Mouse (Mus musculus) myocyte (in vitro differentiated cells): ENCODE measurements at regions not wholly inside any gene's neighbourhood (a gene's known extent, or its start where the extent isn't known, plus 50 kb on each side); places are given as distances from the start of the nearest gene placed in this dataset.

Experiments
- H3K27me3 ChIP-seq: one replicate; pipeline ENCODE4 v1.6.1; 2011; ENCODE audit not compliant: control insufficient read depth, insufficient read depth, insufficient read length
- H3K36me3 ChIP-seq: one replicate; pipeline ENCODE4 v1.6.1; 2011; ENCODE audit not compliant: control insufficient read depth, insufficient read depth
- H3K4me2 ChIP-seq: one replicate; pipeline ENCODE4 v1.6.1; 2011; ENCODE audit warnings: low read depth, control low read depth
- H3K4me3 ChIP-seq: one replicate; pipeline ENCODE4 v1.5.1; 2011; ENCODE audit warnings: mild to moderate bottlenecking, control low read depth, moderate library complexity
- H3K79me2 ChIP-seq: one replicate; pipeline ENCODE4 v1.6.1; 2011; ENCODE audit not compliant: control insufficient read depth, insufficient read depth
- H3ac ChIP-seq: one replicate; pipeline ENCODE4 v1.6.1; 2011; ENCODE audit not compliant: control insufficient read depth, insufficient read length
- CEBPB ChIP-seq: IDR thresholded peaks from 2 replicates; pipeline ENCODE4 v1.6.1; 2011; ENCODE audit warnings: mild to moderate bottlenecking, moderate library complexity; ENCODE audit not compliant: poor library complexity, insufficient read depth, severe bottlenecking
- E2F4 ChIP-seq: IDR thresholded peaks from one replicate; pipeline ENCODE4 v1.6.1; 2011; ENCODE audit warnings: mild to moderate bottlenecking, control low read depth, moderate library complexity; ENCODE audit not compliant: insufficient read depth
- MAX ChIP-seq: IDR thresholded peaks from one replicate; pipeline ENCODE4 v1.6.1; 2011; ENCODE audit warnings: low read depth, mild to moderate bottlenecking, control low read depth
- MYOD1 ChIP-seq, 3 experiments: IDR thresholded peaks; one replicate each; pipeline ENCODE4 v1.6.1; 2011; ENCODE audit warnings: control low read depth in 2 of 3, low read depth in 2 of 3, mild to moderate bottlenecking in 2 of 3, moderate library complexity in 1 of 3; ENCODE audit not compliant: insufficient read length in 2 of 3, control insufficient read depth in 1 of 3
- MYOG ChIP-seq, 3 experiments: IDR thresholded peaks; one replicate each; pipeline ENCODE4 v1.6.1; 2011; ENCODE audit warnings: control low read depth in 2 of 3, low read depth in 2 of 3, mild to moderate bottlenecking in 2 of 3; ENCODE audit not compliant: insufficient read length in 2 of 3, control insufficient read depth in 1 of 3, insufficient read depth in 1 of 3
- POLR2A ChIP-seq: IDR thresholded peaks from one replicate; pipeline ENCODE4 v1.6.1; 2011; ENCODE audit warnings: low read depth, mild to moderate bottlenecking, control low read depth, moderate library complexity; ENCODE audit not compliant: insufficient read length
- POLR2AphosphoS2 ChIP-seq: IDR thresholded peaks from one replicate; pipeline ENCODE4 v1.6.1; 2011; ENCODE audit warnings: low read depth, control low read depth; ENCODE audit not compliant: insufficient read length
- REST ChIP-seq: IDR thresholded peaks from one replicate; pipeline ENCODE4 v1.6.1; 2011; ENCODE audit warnings: mild to moderate bottlenecking, control low read depth, moderate library complexity; ENCODE audit not compliant: insufficient read depth, insufficient read length
- SRF ChIP-seq: IDR thresholded peaks from one replicate; pipeline ENCODE4 v1.6.1; 2011; ENCODE audit warnings: low read depth; ENCODE audit not compliant: control insufficient read depth, insufficient read length
- TCF12 ChIP-seq: IDR thresholded peaks from one replicate; pipeline ENCODE4 v1.6.1; 2011; ENCODE audit warnings: mild to moderate bottlenecking, control low read depth; ENCODE audit not compliant: poor library complexity, insufficient read depth, severe bottlenecking
- TCF3 ChIP-seq: IDR thresholded peaks from one replicate; pipeline ENCODE4 v1.6.1; 2011; ENCODE audit warnings: low read depth, control low read depth; ENCODE audit not compliant: insufficient read length
- USF1 ChIP-seq: IDR thresholded peaks from one replicate; pipeline ENCODE4 v1.6.1; 2011; ENCODE audit warnings: low read depth, mild to moderate bottlenecking, control low read depth, moderate library complexity

DNA sequence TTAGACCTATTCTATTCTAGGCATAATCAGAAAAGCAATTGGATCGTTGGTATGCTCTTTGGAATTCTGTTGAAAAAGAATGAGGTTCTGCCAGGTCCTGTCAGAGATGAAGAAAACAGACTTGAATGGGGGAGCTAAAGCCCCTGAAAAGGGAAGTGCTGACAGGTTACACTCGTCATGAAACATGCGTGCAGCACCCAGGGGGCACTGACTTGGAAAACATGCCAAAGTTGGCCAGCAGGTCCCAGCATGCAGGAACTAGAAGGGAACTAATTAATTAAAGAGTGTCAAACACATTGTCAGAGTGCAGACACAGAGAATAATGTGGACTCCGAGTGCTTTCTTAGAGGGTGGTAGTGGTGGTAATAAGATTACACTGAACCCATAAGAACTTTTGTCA, 346.2 kb upstream of the Smarca2 start:
- TF ChIP-seq TCF3 (no peak), REST (no peak)
- Histone ChIP-seq H3K4me2 (no peak overlapping the region), H3K27me3 (no peaks in the 10 kb centered on the region), H3K36me3 (no peaks in the 10 kb centered on the region), H3K4me3 (no peak overlapping the region), H3ac (no peak overlapping the region), H3K79me2 (no peaks in the 10 kb centered on the region)

DNA sequence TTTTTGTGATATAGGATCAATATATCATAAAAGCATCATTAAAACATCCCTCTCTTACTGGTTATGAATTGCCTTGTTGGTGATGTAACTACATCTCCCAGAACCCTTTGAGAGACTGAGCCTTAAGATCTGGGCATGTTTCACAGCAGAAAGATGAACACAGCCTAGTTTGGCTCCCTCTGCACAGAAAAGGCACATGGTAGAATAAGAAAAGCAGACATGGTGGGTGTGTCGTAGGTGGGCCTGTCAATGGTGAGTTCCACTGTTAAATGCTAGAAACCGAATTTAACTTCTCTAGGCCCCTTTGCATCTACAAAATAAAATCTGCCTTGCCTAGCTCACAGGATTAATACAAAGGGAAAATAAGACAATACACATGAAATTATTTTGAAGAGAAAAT, 343.3 kb upstream of the Smarca2 start:
- no peak overlapping the region for H3K4me2 ChIP-seq
- no peak overlapping the region for H3K4me3 ChIP-seq
- no peaks in the 10 kb centered on the region for H3K36me3 ChIP-seq
- no peaks in the 10 kb centered on the region for H3K79me2 ChIP-seq
- H3K27me3 ChIP-seq, result no peaks in the 10 kb centered on the region
- TF ChIP-seq REST, result no peak
- no peak for TF ChIP-seq MAX
- no peak for TF ChIP-seq MYOG (IDR thresholded peaks at IDR 0.05; ENCODE audit: control insufficient read depth in 1 of 3, insufficient read depth in 1 of 3, insufficient read length in 2 of 3, low read depth in 2 of 3)
- TF ChIP-seq TCF3, result no peak
- TF ChIP-seq SRF, result no peak
- TF ChIP-seq MYOD1 (IDR thresholded peaks at IDR 0.05; ENCODE audit: control insufficient read depth in 1 of 3, insufficient read length in 2 of 3, low read depth in 2 of 3), result no peak
- no peak for TF ChIP-seq CEBPB
- no peak for TF ChIP-seq E2F4
- no peak for TF ChIP-seq POLR2A
- TF ChIP-seq POLR2AphosphoS2, result no peak
- no peak for TF ChIP-seq TCF12
- no peak for TF ChIP-seq USF1
- no peak overlapping the region for H3ac ChIP-seq

DNA sequence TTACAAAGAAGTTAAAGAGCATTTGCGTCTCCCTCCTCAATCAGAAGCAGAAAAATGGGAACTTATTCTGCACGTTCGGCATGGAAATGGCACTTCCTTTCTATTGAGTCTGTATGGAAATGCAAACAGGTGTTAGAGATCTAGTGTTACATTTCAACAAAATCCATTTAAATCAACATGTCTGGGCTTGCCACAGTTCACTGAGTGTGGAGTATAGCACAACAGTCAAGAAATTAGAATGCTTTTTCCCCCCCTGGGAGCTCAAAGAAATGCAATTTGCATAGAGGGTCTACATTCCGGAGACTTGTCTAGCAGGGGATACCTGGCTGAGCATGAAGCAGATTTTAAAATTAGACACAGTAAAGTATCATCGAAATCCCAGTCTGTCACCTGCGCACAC, 308.5 kb upstream of the Smarca2 start:
- no peaks in the 10 kb centered on the region for H3K36me3 ChIP-seq
- TF ChIP-seq POLR2A, result no peak
- no peak for TF ChIP-seq MYOG (IDR thresholded peaks at IDR 0.05; ENCODE audit: control insufficient read depth in 1 of 3, insufficient read depth in 1 of 3, insufficient read length in 2 of 3, low read depth in 2 of 3)
- TF ChIP-seq REST, result no peak
- TF ChIP-seq USF1, result no peak
- no peak for TF ChIP-seq POLR2AphosphoS2
- no peak for TF ChIP-seq E2F4
- TF ChIP-seq CEBPB, result no peak
- no peak for TF ChIP-seq MAX
- no peak for TF ChIP-seq TCF3
- TF ChIP-seq SRF, result no peak
- no peak for TF ChIP-seq MYOD1 (IDR thresholded peaks at IDR 0.05; ENCODE audit: control insufficient read depth in 1 of 3, insufficient read length in 2 of 3, low read depth in 2 of 3)
- no peak for TF ChIP-seq TCF12

DNA sequence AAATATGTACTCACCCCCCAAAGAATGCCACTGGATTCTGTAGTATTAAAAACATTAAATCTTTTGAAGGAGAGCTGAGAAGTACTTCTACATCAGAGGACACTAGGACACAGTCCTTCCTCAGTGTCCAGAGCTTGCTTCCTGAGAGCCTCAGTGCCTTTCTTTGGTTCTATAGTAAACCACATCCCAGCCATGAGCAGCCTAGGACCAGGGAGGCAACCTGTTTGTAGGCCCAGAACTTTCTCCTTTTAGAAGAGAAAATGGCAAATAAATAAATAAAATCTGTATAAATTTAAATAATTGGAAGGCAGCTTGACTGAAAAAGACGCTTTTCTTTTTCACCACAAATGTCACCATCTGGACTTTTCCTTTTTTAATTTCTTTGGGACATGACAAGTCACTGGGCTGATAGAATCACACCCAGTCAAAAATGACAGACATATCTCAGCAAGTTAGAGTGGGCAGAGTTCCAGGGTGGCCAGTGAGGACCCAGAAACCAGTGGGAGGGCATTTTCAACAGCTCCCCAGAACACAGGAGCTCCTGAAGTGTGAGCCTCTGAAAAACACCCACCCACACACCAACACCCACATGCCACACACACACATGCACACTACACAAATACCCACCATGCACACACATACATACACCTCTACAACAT, 296.2 kb upstream of the Smarca2 start:
- Histone ChIP-seq H3K36me3 (no peaks in the 10 kb centered on the region), H3K4me3 (no peak overlapping the region), H3ac (no peak overlapping the region), H3K79me2 (no peaks in the 10 kb centered on the region), H3K4me2 (no peak overlapping the region), H3K27me3 (no peaks in the 10 kb centered on the region)
- TF ChIP-seq USF1, result no peak

More for the DNA sequence above, 308.5 kb upstream of the Smarca2 start:
- Histone ChIP-seq H3ac (no peak overlapping the region), H3K4me2 (no peak overlapping the region), H3K27me3 (no peaks in the 10 kb centered on the region), H3K4me3 (no peak overlapping the region), H3K79me2 (no peaks in the 10 kb centered on the region)

DNA sequence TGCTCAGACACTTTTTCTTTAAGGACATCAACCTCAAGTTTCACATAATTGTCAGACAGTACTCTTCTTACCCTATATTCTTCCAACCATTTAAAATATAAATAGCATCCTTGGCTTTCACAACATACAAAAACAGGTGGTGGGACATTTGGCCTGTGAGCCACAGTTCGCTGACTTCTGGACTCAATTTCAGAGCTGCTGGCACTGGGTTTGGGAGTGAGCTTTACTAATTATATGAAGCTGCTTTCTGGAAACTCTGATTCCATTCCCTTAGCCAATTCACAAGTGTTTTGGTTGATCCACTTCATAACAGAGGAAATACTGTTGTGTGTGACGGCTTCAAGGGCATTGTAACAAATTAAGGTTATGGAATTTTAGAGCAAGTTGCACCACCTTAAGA, 285.9 kb upstream of the Smarca2 start:
- TF ChIP-seq USF1, result no peak
- TF ChIP-seq SRF, result no peak
- TF ChIP-seq REST, result no peak
- TF ChIP-seq MAX, result no peak
- no peak for TF ChIP-seq CEBPB
- TF ChIP-seq TCF12, result no peak
- TF ChIP-seq E2F4, result no peak
- no peak for TF ChIP-seq MYOD1 (IDR thresholded peaks at IDR 0.05; ENCODE audit: control insufficient read depth in 1 of 3, insufficient read length in 2 of 3, low read depth in 2 of 3)
- TF ChIP-seq MYOG (IDR thresholded peaks at IDR 0.05; ENCODE audit: control insufficient read depth in 1 of 3, insufficient read depth in 1 of 3, insufficient read length in 2 of 3, low read depth in 2 of 3), result no peak
- no peak for TF ChIP-seq TCF3
- no peak for TF ChIP-seq POLR2A
- TF ChIP-seq POLR2AphosphoS2, result no peak

More for the DNA sequence above, 285.9 kb upstream of the Smarca2 start:
- Histone ChIP-seq H3K27me3 (no peaks in the 10 kb centered on the region), H3K4me3 (no peak overlapping the region), H3K36me3 (no peaks in the 10 kb centered on the region), H3K4me2 (no peak overlapping the region), H3ac (no peak overlapping the region), H3K79me2 (no peaks in the 10 kb centered on the region)
